Mouse (Mus musculus) bone marrow macrophage, adult 2 months (primary cell): ENCODE results near the gene Zbtb45. TPM values are rescaled to one million over a fixed set of nuclear protein-coding genes. Genes with fewer than 3 reads are reported as not detected.

Source experiments
- H3K27ac ChIP-seq: 2 replicates; pipeline ENCODE4 v1.5.1; 2012; ENCODE audit warnings: low read depth, low read length; ENCODE audit not compliant: insufficient read depth
- H3K4me1 ChIP-seq: 2 replicates; pipeline ENCODE4 v1.6.1; 2012; ENCODE audit warnings: low read length; ENCODE audit not compliant: control insufficient read depth, insufficient read depth
- H3K4me3 ChIP-seq: 2 replicates; pipeline ENCODE4 v1.5.1; 2012; ENCODE audit warnings: mild to moderate bottlenecking, low read length, moderate library complexity; ENCODE audit not compliant: insufficient read depth
- CTCF ChIP-seq: IDR thresholded peaks from 2 replicates; pipeline ENCODE4 v1.5.1; 2012; ENCODE audit warnings: low read depth, mild to moderate bottlenecking, low read length, moderate library complexity
- POLR2A ChIP-seq: IDR thresholded peaks from 2 replicates; pipeline ENCODE4 v1.6.1; 2012; ENCODE audit warnings: mild to moderate bottlenecking, low read depth, low read length, borderline replicate concordance
- polyA plus RNA-seq: library from polyadenylated mRNA; stranded (reverse); fragments of >200 nt; gene quantifications from 2 replicates; pipeline ENCODE4 v1.2.4, GENCODE M21; 2012; ENCODE audit not compliant: missing spikeins, insufficient read depth, insufficient read length

Zbtb45 gene
- polyA plus RNA-seq, 1 experiment = 17.3 TPM

DNA sequence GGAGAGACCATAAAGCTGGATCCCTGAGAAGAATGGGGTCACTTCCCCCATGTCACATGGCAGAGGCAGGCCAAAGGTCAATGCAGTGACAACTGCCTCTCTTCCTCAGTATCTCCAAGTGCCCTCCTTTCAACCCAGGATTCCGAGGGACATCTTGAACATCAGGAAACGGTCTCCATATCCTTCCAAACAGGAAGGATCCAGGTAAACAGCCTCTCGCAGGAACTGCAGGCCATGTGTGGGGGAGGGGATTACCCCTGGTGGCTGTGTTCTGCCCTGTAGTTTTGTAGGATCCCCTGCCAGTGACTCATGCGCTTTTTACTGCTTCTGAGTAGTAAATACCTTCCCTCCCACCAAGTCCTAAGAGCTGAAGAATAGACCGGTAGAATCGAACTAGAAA, 30.1 kb downstream of the Zbtb45 start:
- Histone ChIP-seq H3K4me1 (peaks cover 22% of the 10 kb centered on the region), H3K27ac (peak overlapping the region; percentile 44), H3K4me3 (no peak overlapping the region)
- TF ChIP-seq POLR2A (no peak), CTCF (no peak)

DNA sequence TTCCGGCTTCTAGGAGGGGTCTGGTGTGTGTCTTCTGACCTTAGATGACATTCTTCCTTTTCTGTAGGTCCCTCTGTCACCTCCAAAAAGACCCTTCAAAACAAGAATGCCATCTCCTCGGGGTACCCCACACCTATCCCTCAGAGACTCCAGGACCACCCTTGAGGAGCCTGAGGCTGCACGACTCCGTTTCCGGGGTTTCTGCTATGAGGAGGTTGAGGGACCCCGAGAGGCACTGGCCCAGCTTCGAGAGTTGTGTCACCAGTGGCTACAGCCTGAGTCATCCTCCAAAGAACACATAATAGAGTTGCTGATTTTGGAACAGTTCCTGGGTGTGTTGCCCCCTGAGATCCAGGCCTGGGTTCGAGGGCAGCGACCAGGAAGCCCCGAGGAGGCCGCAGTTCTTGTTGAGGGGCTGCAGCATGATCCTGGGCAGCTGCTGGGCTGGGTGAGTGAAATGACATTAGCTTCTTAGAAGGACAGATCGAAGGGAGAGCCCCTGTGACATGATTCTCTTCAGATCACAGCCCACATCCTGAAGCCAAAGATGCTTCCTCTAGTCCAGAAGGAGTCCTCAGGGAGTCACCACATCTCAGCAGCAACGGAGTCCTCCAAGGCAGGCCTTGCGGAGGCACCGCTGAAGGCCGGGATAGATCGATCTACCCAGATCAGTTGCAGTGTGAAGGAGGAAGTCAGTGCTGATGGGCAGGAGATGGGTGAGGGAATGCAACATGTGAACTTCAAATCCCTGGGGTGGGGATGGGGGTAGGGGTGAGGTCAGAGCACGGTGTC, 30.7 kb downstream of the Zbtb45 start:
- TF ChIP-seq CTCF = no peak
- TF ChIP-seq POLR2A = no peak
- Histone ChIP-seq H3K4me3 (peak overlapping the region; percentile 62; the same call in 1 of the 2 replicates), H3K27ac (peak overlapping the region; percentile 44), H3K4me1 (peaks cover 22% of the 10 kb centered on the region)

DNA sequence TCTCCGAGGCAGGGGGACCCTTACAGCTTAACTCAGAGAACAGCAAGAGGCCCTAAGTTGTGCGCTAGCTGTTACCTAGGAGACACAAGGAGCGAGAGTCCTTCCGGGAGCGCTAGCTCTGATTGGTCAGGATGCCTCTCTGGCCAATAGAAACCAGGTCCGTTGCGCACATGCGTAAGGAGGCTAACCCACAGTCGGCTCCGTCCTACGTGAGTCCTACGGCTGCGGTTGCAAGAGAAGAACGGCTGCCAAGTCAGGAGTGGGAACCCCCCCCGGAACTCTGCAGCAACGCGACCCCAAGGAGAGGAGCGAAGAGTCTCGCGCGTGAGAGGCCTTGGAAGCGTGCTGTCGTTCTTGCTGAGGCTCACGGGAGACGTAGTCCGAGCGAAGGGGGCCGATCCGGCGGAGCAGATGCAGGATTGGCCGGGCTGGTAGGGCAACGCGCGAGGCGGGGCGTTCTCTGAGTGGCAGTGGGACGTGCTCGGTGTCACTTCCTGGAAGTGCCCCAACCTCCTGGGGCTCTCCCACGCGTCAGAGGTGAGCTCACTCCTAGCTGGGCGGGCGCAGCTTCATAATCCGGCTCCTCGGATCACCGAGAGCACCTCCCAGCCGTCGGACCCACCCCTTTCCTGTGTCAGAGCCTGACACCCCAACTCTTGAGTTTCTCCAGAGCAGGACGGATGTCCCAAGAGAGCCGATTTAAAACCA, 32.0 kb downstream of the Zbtb45 start, which contains the start of gene Zfp446:
Gene Zfp446 (plus strand): TSS at position 167 of the 708 bp plus-strand sequence.
- Histone ChIP-seq H3K4me3 (peak within 1 kb of the TSS; percentile 70), H3K27ac (peak within 1 kb of the TSS; percentile 82), H3K4me1 (peaks cover 22% of the 10 kb centered on the region)
- no peak for TF ChIP-seq CTCF
- TF ChIP-seq POLR2A = no peak

DNA sequence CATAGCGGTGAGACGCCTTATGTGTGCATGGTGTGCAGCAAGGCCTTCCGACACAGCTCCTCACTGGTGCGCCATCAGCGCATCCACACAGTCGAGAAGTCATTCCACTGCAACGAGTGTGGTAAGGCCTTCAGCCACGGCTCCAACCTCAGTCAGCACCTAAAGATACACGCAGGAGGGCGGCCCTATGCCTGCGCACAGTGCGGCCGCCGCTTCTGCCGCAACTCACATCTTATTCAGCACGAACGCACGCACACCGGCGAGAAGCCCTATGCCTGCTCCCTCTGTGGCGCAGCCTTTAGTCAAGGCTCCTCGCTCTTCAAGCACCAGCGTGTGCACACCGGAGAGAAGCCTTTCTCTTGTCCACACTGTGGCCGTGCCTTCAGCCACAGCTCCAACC, 38.9 kb downstream of the Zbtb45 start:
- Histone ChIP-seq H3K4me3 (no peak overlapping the region), H3K4me1 (peaks cover 19% of the 10 kb centered on the region), H3K27ac (no peak overlapping the region)
- TF ChIP-seq CTCF (no peak), POLR2A (no peak)

GRCm38 (mm10) chr7:12966104-12966845, 43.6 kb downstream of the Zbtb45 start:
- H3K4me3 ChIP-seq = peak overlapping the region; percentile 85
- H3K4me1 ChIP-seq = peaks cover 28% of the 10 kb centered on the region
- H3K27ac ChIP-seq = peak overlapping the region; percentile 74
- TF ChIP-seq CTCF (no peak), POLR2A (no peak)

GRCm38 (mm10) chr7:12965678-12966091, 44.1 kb downstream of the Zbtb45 start, which contains the start of gene Zfp324:
Zfp324 (plus strand) TSS chr7:12965838.
- TF ChIP-seq CTCF (no peak), POLR2A (no peak)
- H3K4me1 ChIP-seq = peaks cover 28% of the 10 kb centered on the region
- H3K27ac ChIP-seq = peak within 1 kb of the TSS; percentile 74
- peak within 1 kb of the TSS; percentile 85 for H3K4me3 ChIP-seq

- H3K4me1 ChIP-seq = peaks cover 17% of the 10 kb centered on the region
- peak overlapping the region; percentile 76 for H3K27ac ChIP-seq
- TF ChIP-seq POLR2A = no peak
- no peak for TF ChIP-seq CTCF
- peak overlapping the region; percentile 65 for H3K4me3 ChIP-seq
Observed at GRCm38 (mm10) chr7:12961511-12962141, 48.2 kb downstream of the Zbtb45 start.

DNA sequence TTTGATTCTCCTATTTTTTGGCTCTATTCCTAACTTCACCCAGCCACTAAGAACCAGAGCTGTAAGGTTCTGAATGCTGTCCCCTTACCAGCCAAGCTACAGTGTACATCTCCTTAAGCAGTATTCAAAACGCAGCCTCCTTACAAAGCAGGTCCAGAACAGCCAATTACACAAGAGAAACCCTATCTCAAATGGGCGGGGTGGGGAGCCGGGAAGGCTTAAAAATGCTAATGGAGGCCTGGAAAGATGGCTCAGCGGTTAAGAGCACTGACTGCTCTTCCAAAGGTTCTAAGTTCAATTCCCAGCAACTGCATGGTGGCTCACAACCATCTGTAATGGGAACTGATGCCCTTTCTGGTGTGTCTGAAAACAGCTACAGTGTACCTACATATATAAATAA, 50.1 kb downstream of the Zbtb45 start:
- H3K4me1 ChIP-seq = peaks cover 13% of the 10 kb centered on the region
- no peak overlapping the region for H3K27ac ChIP-seq
- TF ChIP-seq POLR2A (no peak), CTCF (no peak)
- H3K4me3 ChIP-seq = no peak overlapping the region

DNA sequence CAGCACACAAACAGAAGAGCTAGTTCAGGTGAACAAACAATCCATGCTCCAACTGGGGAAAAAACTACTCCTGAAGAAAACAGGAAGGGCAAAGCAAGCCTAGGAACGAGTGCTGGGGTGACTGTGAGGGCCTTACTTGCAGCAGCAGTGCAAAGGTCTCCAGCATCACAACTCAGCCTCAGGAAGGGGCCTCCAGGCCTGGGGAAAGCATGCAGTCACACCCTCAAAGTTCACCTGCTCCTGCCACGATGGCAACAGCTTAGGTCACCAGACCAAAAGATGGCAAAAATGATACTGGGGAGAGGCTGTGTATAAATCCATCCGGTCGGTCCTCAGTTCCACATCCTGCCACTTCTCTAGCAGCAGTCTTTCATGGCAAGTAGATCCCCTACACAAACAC, 50.9 kb downstream of the Zbtb45 start:
- peaks cover 14% of the 10 kb centered on the region for H3K4me1 ChIP-seq
- no peak overlapping the region for H3K27ac ChIP-seq
- H3K4me3 ChIP-seq = no peak overlapping the region
- TF ChIP-seq POLR2A = no peak
- no peak for TF ChIP-seq CTCF

- no peak overlapping the region for H3K4me3 ChIP-seq
- no peak overlapping the region for H3K27ac ChIP-seq
- peaks cover 14% of the 10 kb centered on the region for H3K4me1 ChIP-seq
- TF ChIP-seq CTCF (no peak), POLR2A (no peak)
Observed at GRCm38 (mm10) chr7:12957511-12957910, 52.3 kb downstream of the Zbtb45 start.
